Mouse (Mus musculus) MEL (cell line): ENCODE measurements around the gene Dnah6. TPM values are rescaled to one million over a fixed set of nuclear protein-coding genes. Genes with fewer than 3 reads are reported as not detected.

Experiments
- DNase-seq: peaks from one replicate; pipeline ENCODE4 v3.0.0; 2011; ENCODE audit warnings: low read depth, low spot score
- H3K27ac ChIP-seq: 2 replicates; pipeline ENCODE4 v1.5.1; 2012; ENCODE audit warnings: low read depth, mild to moderate bottlenecking, control low read depth, low read length, moderate library complexity; ENCODE audit not compliant: control insufficient read depth
- H3K27me3 ChIP-seq, 2 experiments: fragments of 150-350 bp in 1 of 2; sonication (generic) in 1 of 2; 2 replicates each; pipeline ENCODE4 v1.6.1; 2012; ENCODE audit warnings: low read length in 2 of 2, mild to moderate bottlenecking in 2 of 2, improper control_type of control experiment in 1 of 2, moderate library complexity in 1 of 2; ENCODE audit not compliant: insufficient read depth in 2 of 2, control insufficient read depth in 1 of 2
- H3K36me3 ChIP-seq, 2 experiments: 2 replicates each; pipeline ENCODE4 v1.6.1; 2012 to 2014; ENCODE audit warnings: low read length in 2 of 2, improper control_type of control experiment in 1 of 2, inconsistent platforms in 1 of 2, mild to moderate bottlenecking in 1 of 2; ENCODE audit not compliant: insufficient read depth in 2 of 2, control insufficient read depth in 1 of 2
- H3K4me1 ChIP-seq, 2 experiments: fragments of 150-350 bp in 1 of 2; sonication (generic) in 1 of 2; 2 replicates each; pipeline ENCODE4 v1.6.1; 2012; ENCODE audit warnings: low read length in 2 of 2, improper control_type of control experiment in 1 of 2, mild to moderate bottlenecking in 1 of 2; ENCODE audit not compliant: insufficient read depth in 2 of 2, control insufficient read depth in 1 of 2
- H3K4me3 ChIP-seq, 2 experiments: fragments of 150-350 bp in 1 of 2; sonication (generic) in 1 of 2; 2 replicates each; pipeline ENCODE4 v1.5.1; 2012; ENCODE audit warnings: low read depth in 2 of 2, low read length in 2 of 2, mild to moderate bottlenecking in 2 of 2, moderate library complexity in 2 of 2, control low read depth in 1 of 2, improper control_type of control experiment in 1 of 2; ENCODE audit not compliant: control insufficient read depth in 1 of 2, insufficient read depth in 1 of 2
- H3K79me2 ChIP-seq: 2 replicates; pipeline ENCODE4 v1.6.1; 2012; ENCODE audit warnings: mild to moderate bottlenecking, low read length, moderate library complexity; ENCODE audit not compliant: control insufficient read depth, poor library complexity, insufficient read depth
- H3K9ac ChIP-seq: 2 replicates; pipeline ENCODE4 v1.6.1; 2012; ENCODE audit warnings: low read depth, mild to moderate bottlenecking, control low read depth, low read length, moderate library complexity; ENCODE audit not compliant: control insufficient read depth, poor library complexity, severe bottlenecking
- H3K9me3 ChIP-seq: fragments of 150-350 bp; sonication (generic); replicated peaks from 2 replicates; pipeline ENCODE4 v1.6.1; 2012; ENCODE audit warnings: mild to moderate bottlenecking, low read length, improper control_type of control experiment, moderate library complexity; ENCODE audit not compliant: insufficient read depth
- BHLHE40 ChIP-seq: IDR thresholded peaks from 2 replicates; pipeline ENCODE4 v1.6.1; 2012; ENCODE audit warnings: low read depth, mild to moderate bottlenecking, inconsistent platforms, low read length, improper control_type of control experiment, borderline replicate concordance
- CHD2 ChIP-seq: IDR thresholded peaks from 2 replicates; pipeline ENCODE4 v1.6.1; 2011; ENCODE audit warnings: low read length, improper control_type of control experiment
- CTCF ChIP-seq, 3 experiments: IDR thresholded peaks in 2 of 3; conservative IDR thresholded peaks in 1 of 3; 2 replicates each; pipeline ENCODE4 v1.5.1; 2011 to 2012; ENCODE audit warnings: low read length in 3 of 3, low read depth in 2 of 3, mild to moderate bottlenecking in 2 of 3, improper control_type of control experiment in 1 of 3, inconsistent platforms in 1 of 3, mixed read lengths in 1 of 3, moderate library complexity in 1 of 3; ENCODE audit not compliant: control insufficient read depth in 1 of 3, insufficient read depth in 1 of 3, poor library complexity in 1 of 3, severe bottlenecking in 1 of 3
- ELF1 ChIP-seq: IDR thresholded peaks from 2 replicates; pipeline ENCODE4 v1.6.1; 2014; ENCODE audit warnings: low read depth, mild to moderate bottlenecking, inconsistent platforms, low read length, improper control_type of control experiment, moderate library complexity
- ETS1 ChIP-seq: IDR thresholded peaks from 2 replicates; pipeline ENCODE4 v1.6.1; 2012; ENCODE audit warnings: low read depth, mild to moderate bottlenecking, inconsistent platforms, low read length, improper control_type of control experiment, moderate library complexity
- GATA1 ChIP-seq: IDR thresholded peaks from 2 replicates; pipeline ENCODE4 v1.6.1; 2011; ENCODE audit warnings: low read depth, low read length, improper control_type of control experiment
- HCFC1 ChIP-seq: IDR thresholded peaks from 2 replicates; pipeline ENCODE4 v1.6.1; 2012; ENCODE audit warnings: low read depth, mild to moderate bottlenecking, inconsistent platforms, low read length, improper control_type of control experiment, moderate library complexity
- JUND ChIP-seq: IDR thresholded peaks from 2 replicates; pipeline ENCODE4 v1.6.1; 2011; ENCODE audit warnings: low read depth, mild to moderate bottlenecking, improper control_type of control experiment, low read length
- KAT2A ChIP-seq: conservative IDR thresholded peaks from 2 replicates; pipeline ENCODE4 v1.6.1; 2012; ENCODE audit warnings: low read depth, low read length, improper control_type of control experiment, inconsistent platforms
- MAX ChIP-seq: IDR thresholded peaks from 2 replicates; pipeline ENCODE4 v1.6.1; 2011; ENCODE audit warnings: low read length, improper control_type of control experiment
- MEF2A ChIP-seq: IDR thresholded peaks from 2 replicates; pipeline ENCODE4 v1.6.1; 2014; ENCODE audit warnings: low read depth, mild to moderate bottlenecking, inconsistent platforms, low read length, improper control_type of control experiment; ENCODE audit not compliant: poor library complexity, insufficient replicate concordance, severe bottlenecking; ENCODE audit errors: extremely low read depth
- MYC ChIP-seq: IDR thresholded peaks from 2 replicates; pipeline ENCODE4 v1.6.1; 2011; ENCODE audit warnings: low read depth, mild to moderate bottlenecking, low read length, improper control_type of control experiment, moderate library complexity
- NELFE ChIP-seq: IDR thresholded peaks from 2 replicates; pipeline ENCODE4 v1.6.1; 2011; ENCODE audit warnings: low read depth, low read length, improper control_type of control experiment
- NRF1 ChIP-seq: IDR thresholded peaks from 2 replicates; pipeline ENCODE4 v1.6.1; 2014; ENCODE audit warnings: low read depth, mild to moderate bottlenecking, inconsistent platforms, low read length, improper control_type of control experiment, moderate library complexity; ENCODE audit not compliant: poor library complexity, insufficient read depth, severe bottlenecking
- POLR2A ChIP-seq, 2 experiments: IDR thresholded peaks; 2 replicates each; pipeline ENCODE4 v1.6.1; 2011 to 2012; ENCODE audit warnings: low read length in 2 of 2, mild to moderate bottlenecking in 2 of 2, control low read depth in 1 of 2, improper control_type of control experiment in 1 of 2, low read depth in 1 of 2, moderate library complexity in 1 of 2; ENCODE audit not compliant: control insufficient read depth in 1 of 2, insufficient read depth in 1 of 2, poor library complexity in 1 of 2
- POLR2AphosphoS5 ChIP-seq: IDR thresholded peaks from 2 replicates; pipeline ENCODE4 v1.6.1; 2012; ENCODE audit warnings: low read depth, borderline replicate concordance, mild to moderate bottlenecking, inconsistent platforms, low read length, moderate library complexity, mixed read lengths
- RAD21 ChIP-seq: IDR thresholded peaks from 2 replicates; pipeline ENCODE4 v1.6.1; 2011; ENCODE audit warnings: mild to moderate bottlenecking, low read depth, low read length, improper control_type of control experiment
- RCOR1 ChIP-seq: IDR thresholded peaks from 2 replicates; pipeline ENCODE4 v1.6.1; 2012; ENCODE audit warnings: low read depth, mild to moderate bottlenecking, inconsistent platforms, low read length, improper control_type of control experiment
- SIN3A ChIP-seq: IDR thresholded peaks from 2 replicates; pipeline ENCODE4 v1.6.1; 2012; ENCODE audit warnings: low read length, improper control_type of control experiment, inconsistent platforms
- TAL1 ChIP-seq: IDR thresholded peaks from 2 replicates; pipeline ENCODE4 v1.6.1; 2012; ENCODE audit warnings: mild to moderate bottlenecking, inconsistent platforms, low read length, moderate library complexity, mixed read lengths
- TBP ChIP-seq: IDR thresholded peaks from 2 replicates; pipeline ENCODE4 v1.8.0; 2011; ENCODE audit warnings: low read depth, low read length, improper control_type of control experiment
- UBTF ChIP-seq: IDR thresholded peaks from 2 replicates; pipeline ENCODE4 v1.6.1; 2012; ENCODE audit warnings: low read depth, mild to moderate bottlenecking, inconsistent platforms, low read length, improper control_type of control experiment, moderate library complexity, borderline replicate concordance; ENCODE audit not compliant: insufficient read depth
- USF2 ChIP-seq, 2 experiments: IDR thresholded peaks; 2 replicates each; pipeline ENCODE4 v1.6.1; 2011 to 2012; ENCODE audit warnings: improper control_type of control experiment in 2 of 2, low read length in 2 of 2, borderline replicate concordance in 1 of 2, inconsistent platforms in 1 of 2, low read depth in 1 of 2, mild to moderate bottlenecking in 1 of 2; ENCODE audit not compliant: insufficient read depth in 1 of 2
- ZC3H11A ChIP-seq: IDR thresholded peaks from 2 replicates; pipeline ENCODE4 v1.6.1; 2012; ENCODE audit warnings: low read depth, mild to moderate bottlenecking, inconsistent platforms, low read length, improper control_type of control experiment
- ZMIZ1 ChIP-seq: IDR thresholded peaks from 2 replicates; pipeline ENCODE4 v1.6.1; 2012; ENCODE audit warnings: low read depth, mild to moderate bottlenecking, inconsistent platforms, low read length, improper control_type of control experiment, moderate library complexity
- ZNF384 ChIP-seq: IDR thresholded peaks from 2 replicates; pipeline ENCODE4 v1.6.1; 2012; ENCODE audit warnings: low read depth, mild to moderate bottlenecking, inconsistent platforms, low read length, improper control_type of control experiment
- polyA plus RNA-seq, 2 experiments: library from polyadenylated mRNA; stranded (reverse) in 1 of 2; unstranded in 1 of 2; fragments of >175 nt in 1 of 2; fragments of >200 nt in 1 of 2; gene quantifications; 2 replicates each; pipeline versions ENCODE4 v1.2.1 to v1.2.4; 2012; ENCODE audit warnings: low replicate concordance in 2 of 2, low read depth in 1 of 2; ENCODE audit not compliant: insufficient read length in 2 of 2, insufficient read depth in 1 of 2, missing spikeins in 1 of 2
- total RNA-seq: library from RNA; depleted of rRNA; stranded (reverse); fragments of 300-350 nt; gene quantifications from 2 replicates; pipeline ENCODE4 v1.2.3, GENCODE M21; 2012

The Dnah6 gene
- total and polyA plus RNA-seq, 3 experiments = not detected

DNA sequence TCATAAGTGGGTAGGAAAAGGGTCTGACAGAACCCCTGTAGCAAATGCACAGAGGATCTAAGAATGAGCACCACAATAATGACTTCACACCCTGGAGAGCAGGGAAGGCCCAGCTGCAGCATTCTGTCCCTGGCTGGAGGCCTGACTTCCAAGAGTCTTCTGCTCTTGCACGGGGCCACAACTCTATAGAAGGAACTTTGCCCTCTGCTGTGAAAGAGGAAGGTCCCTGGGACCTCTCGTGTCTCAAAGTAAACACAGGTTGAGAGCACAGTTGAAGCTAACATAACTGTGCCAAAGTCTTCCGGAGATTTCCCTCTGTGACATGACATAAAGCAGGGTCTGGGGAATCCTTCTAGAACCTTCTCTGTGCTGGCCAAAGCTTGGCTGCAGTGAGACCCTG, 150.2 kb downstream of the Dnah6 start:
- H3K4me1 ChIP-seq = no peaks in the 10 kb centered on the region
- no peak overlapping the region for H3K4me3 ChIP-seq
- H3K9me3 ChIP-seq = no peaks in the 10 kb centered on the region
- no peaks in the 10 kb centered on the region for H3K27me3 ChIP-seq
- H3K79me2 ChIP-seq = no peaks in the 10 kb centered on the region
- no peak overlapping the region for H3K27ac ChIP-seq
- no peak for DNase-seq
- no peak overlapping the region for H3K9ac ChIP-seq
- no peak for TF ChIP-seq POLR2A (IDR thresholded peaks at IDR 0.05; ENCODE audit: control insufficient read depth in 1 of 2, insufficient read depth in 1 of 2, low read depth in 1 of 2, low read length in 2 of 2, poor library complexity in 1 of 2)
- no peak for TF ChIP-seq CHD2
- TF ChIP-seq POLR2AphosphoS5 = no peak
- no peak for TF ChIP-seq RCOR1
- no peak for TF ChIP-seq MEF2A
- no peak for TF ChIP-seq RAD21
- no peak for TF ChIP-seq TAL1
- TF ChIP-seq ZMIZ1 = no peak
- TF ChIP-seq MAX = no peak
- TF ChIP-seq TBP = no peak
- no peak for TF ChIP-seq GATA1
- no peak for TF ChIP-seq USF2 (IDR thresholded peaks at IDR 0.05; ENCODE audit: borderline replicate concordance in 1 of 2, insufficient read depth in 1 of 2, low read depth in 1 of 2, low read length in 2 of 2)
- no peak for TF ChIP-seq ELF1
- TF ChIP-seq UBTF = no peak
- H3K36me3 ChIP-seq = no peaks in the 10 kb centered on the region

DNA sequence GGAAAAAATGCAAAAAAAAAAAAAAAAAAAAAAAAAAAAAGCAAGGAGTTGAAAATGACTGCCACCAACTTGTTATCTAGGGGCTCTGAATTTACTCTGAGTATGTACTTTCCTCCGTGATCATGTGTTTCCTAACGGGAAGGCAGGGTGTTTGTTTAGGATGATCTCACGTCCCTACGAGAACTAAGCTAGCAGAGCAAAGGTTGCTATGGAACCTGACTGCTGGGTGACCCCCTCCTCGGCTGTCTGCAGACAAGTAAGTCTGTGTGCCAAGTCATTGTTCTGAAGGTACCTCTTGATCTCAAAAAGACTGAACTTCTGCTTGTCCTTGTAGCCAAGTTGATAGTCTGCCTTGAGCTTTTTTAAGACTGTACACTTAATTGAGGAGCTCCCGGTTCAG, 150.8 kb downstream of the Dnah6 start:
- Histone ChIP-seq H3K36me3 (no peaks in the 10 kb centered on the region), H3K27me3 (no peaks in the 10 kb centered on the region), H3K4me3 (no peak overlapping the region), H3K9ac (no peak overlapping the region), H3K9me3 (no peaks in the 10 kb centered on the region), H3K4me1 (no peaks in the 10 kb centered on the region), H3K79me2 (no peaks in the 10 kb centered on the region), H3K27ac (no peak overlapping the region)
- no peak for TF ChIP-seq ZNF384
- DNase-seq = no peak

DNA sequence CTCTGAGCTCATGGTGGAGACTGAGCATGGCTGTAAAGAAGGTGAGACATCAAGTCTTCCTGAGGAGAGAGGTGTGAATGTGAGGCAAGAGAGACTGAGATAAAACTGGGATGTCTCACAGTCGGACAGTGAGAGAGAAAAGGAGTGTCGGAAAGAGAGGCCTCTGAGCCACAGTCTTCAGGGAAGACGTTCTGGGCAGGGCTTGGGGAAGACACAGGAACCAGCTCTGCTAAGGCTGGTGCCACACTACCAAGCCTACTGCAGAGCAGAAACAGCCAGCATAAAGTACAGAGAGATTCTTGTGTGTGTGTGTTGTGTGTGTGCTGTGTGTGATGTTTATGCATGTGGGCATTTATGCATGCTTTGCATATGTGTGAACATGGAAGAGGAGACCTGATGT, 156.9 kb downstream of the Dnah6 start:
- no peak overlapping the region for H3K4me3 ChIP-seq
- no peaks in the 10 kb centered on the region for H3K27me3 ChIP-seq
- TF ChIP-seq BHLHE40 (no peak), NELFE (no peak), ZC3H11A (no peak), JUND (no peak), HCFC1 (no peak), KAT2A (no peak), NRF1 (no peak), SIN3A (no peak), CTCF (IDR thresholded peaks at IDR 0.05 in 2 of 3, conservative IDR thresholded peaks at IDR 0.05 in 1 of 3; ENCODE audit: control insufficient read depth in 1 of 3, insufficient read depth in 1 of 3, low read depth in 2 of 3, low read length in 3 of 3, poor library complexity in 1 of 3, severe bottlenecking in 1 of 3) (no peak), CHD2 (no peak), RAD21 (no peak), ETS1 (no peak), MYC (no peak)
- H3K9ac ChIP-seq = no peak overlapping the region
- H3K36me3 ChIP-seq = no peaks in the 10 kb centered on the region
- H3K9me3 ChIP-seq = no peaks in the 10 kb centered on the region
- no peaks in the 10 kb centered on the region for H3K79me2 ChIP-seq
- H3K4me1 ChIP-seq = no peaks in the 10 kb centered on the region
- no peak for DNase-seq
- no peak overlapping the region for H3K27ac ChIP-seq
